Mouse (Mus musculus) neural tube, embryonic 13.5 days (tissue): ENCODE data around the gene Gm28557. TPM values are rescaled to one million over a fixed set of nuclear protein-coding genes. Genes with fewer than 3 reads are reported as not detected.
"Not testable (repeated sequence)": the region's sequence is repeated elsewhere in the genome, so short reads cannot be mapped to it uniquely, and the experiment has no call there.

Experiments used
- ATAC-seq: fragments of 200-750 bp; cut with Nextera tagmentation; 2 replicates; pipeline ENCODE4 v1.8.0; 2017; ENCODE audit warnings: low read depth, mild to moderate bottlenecking, moderate TSS enrichment, moderate library complexity
- H3K27ac ChIP-seq: fragments of 300-500 bp; sonication (generic); replicated peaks from 2 replicates; pipeline ENCODE4 v1.5.1; 2015; ENCODE audit warnings: moderate library complexity, mild to moderate bottlenecking, inconsistent platforms
- H3K27me3 ChIP-seq: fragments of 300-500 bp; sonication (generic); 2 replicates; pipeline ENCODE4 v1.6.1; 2015; ENCODE audit warnings: mild to moderate bottlenecking, inconsistent platforms
- H3K36me3 ChIP-seq: fragments of 300-500 bp; sonication (generic); 2 replicates; pipeline ENCODE4 v1.6.1; 2015; ENCODE audit warnings: mild to moderate bottlenecking, inconsistent platforms
- H3K4me1 ChIP-seq: fragments of 300-500 bp; sonication (generic); replicated peaks from 2 replicates; pipeline ENCODE4 v1.6.1; 2015; ENCODE audit warnings: inconsistent platforms
- H3K4me2 ChIP-seq: fragments of 300-500 bp; sonication (generic); 2 replicates; pipeline ENCODE4 v1.6.1; 2015; ENCODE audit warnings: inconsistent platforms, mild to moderate bottlenecking, moderate library complexity
- H3K4me3 ChIP-seq: fragments of 300-500 bp; sonication (generic); 2 replicates; pipeline ENCODE4 v1.5.1; 2015; ENCODE audit warnings: mild to moderate bottlenecking, inconsistent platforms
- H3K9ac ChIP-seq: fragments of 300-500 bp; sonication (generic); 2 replicates; pipeline ENCODE4 v1.6.1; 2015; ENCODE audit warnings: moderate library complexity, mild to moderate bottlenecking, inconsistent platforms
- H3K9me3 ChIP-seq: fragments of 300-500 bp; sonication (generic); 2 replicates; pipeline ENCODE4 v1.6.1; 2016; ENCODE audit warnings: inconsistent platforms
- WGBS: fragments of 180-500 bp; shearing (Covaris S2); methylation state at CpG from one replicate; pipeline ENCODE4 v1.1.7; 2015; 5-methylcytosine and 5-hydroxymethylcytosine counted together
- polyA plus RNA-seq: library from polyadenylated mRNA; unstranded; fragments of >200 nt; fragmentation: Nextera tagmentation; extraction: Ambion mirVana; gene quantifications from 2 replicates; pipeline ENCODE4 v1.2.1, GENCODE M21; 2015

Gene Gm28557
- polyA plus RNA-seq, result 2.1 and 2.5 TPM in 2 replicates

GRCm38 (mm10) chr13:67108194-67108820, at the start of gene Gm28557:
Gene Gm28557 (minus strand): TSS chr13:67108604.
- peak within 1 kb of the TSS; percentile 66 for H3K9ac ChIP-seq
- peak within 1 kb of the TSS; percentile 70 for H3K4me2 ChIP-seq
- no peaks in the 10 kb centered on the region for H3K9me3 ChIP-seq
- ATAC-seq, result peak; percentile 98
- under 1% methylated on average over 17 of the region's 17 CpGs for WGBS
- H3K4me3 ChIP-seq, result peak within 1 kb of the TSS; percentile 59
- H3K27ac ChIP-seq, result peak within 1 kb of the TSS; percentile 61
- H3K36me3 ChIP-seq, result no peaks in the 10 kb centered on the region
- peaks cover 10% of the 10 kb centered on the region for H3K4me1 ChIP-seq
- H3K27me3 ChIP-seq, result no peaks in the 10 kb centered on the region

- peak; percentile 98 for ATAC-seq
- Histone ChIP-seq H3K9ac (peak overlapping the region; percentile 75), H3K4me1 (peaks cover 9% of the 10 kb centered on the region), H3K36me3 (no peaks in the 10 kb centered on the region), H3K27ac (peak overlapping the region; percentile 66), H3K4me2 (peak overlapping the region; percentile 65), H3K4me3 (peak overlapping the region; percentile 59), H3K9me3 (no peaks in the 10 kb centered on the region), H3K27me3 (no peaks in the 10 kb centered on the region)
- WGBS, result 1% methylated on average over 18 of the region's 18 CpGs
Measured at GRCm38 (mm10) chr13:67128038-67128721, 19.8 kb upstream of the Gm28557 start.

GRCm38 (mm10) chr13:67127507-67127906, 19.1 kb upstream of the Gm28557 start:
- H3K27me3 ChIP-seq, H3K4me1 ChIP-seq, H3K9me3 ChIP-seq, H3K36me3 ChIP-seq, H3K27ac ChIP-seq, H3K9ac ChIP-seq: not testable (repeated sequence)
- ATAC-seq, result peak; percentile 60
- WGBS, result 79% methylated on average over 10 of the region's 10 CpGs
- Histone ChIP-seq H3K4me3 (peak overlapping the region; percentile 59), H3K4me2 (peak overlapping the region; percentile 65)

GRCm38 (mm10) chr13:67124460-67124859, 16.1 kb upstream of the Gm28557 start:
- Histone ChIP-seq H3K27ac (no peak overlapping the region), H3K4me3 (no peak overlapping the region), H3K36me3 (no peaks in the 10 kb centered on the region), H3K4me2 (no peak overlapping the region), H3K9me3 (no peaks in the 10 kb centered on the region), H3K27me3 (no peaks in the 10 kb centered on the region), H3K4me1 (peaks cover 9% of the 10 kb centered on the region), H3K9ac (no peak overlapping the region)
- ATAC-seq, result no peak
- whole genome bisulfite sequencing, result 77% methylated on average over 1 of the region's 1 CpGs

- H3K9me3 ChIP-seq, H3K27me3 ChIP-seq, ATAC-seq, H3K4me2 ChIP-seq, H3K4me1 ChIP-seq, H3K27ac ChIP-seq, H3K9ac ChIP-seq, H3K36me3 ChIP-seq, H3K4me3 ChIP-seq: not testable (repeated sequence)
Measured at GRCm38 (mm10) chr13:67121360-67121759, 13.0 kb upstream of the Gm28557 start, which contains the start of gene Zfp759. Gene Zfp759 (plus strand): TSS chr13:67121660.

GRCm38 (mm10) chr13:67116163-67116562, 7.8 kb upstream of the Gm28557 start, which contains the start of gene Rslcan18:
Gene Rslcan18 (minus strand): TSS chr13:67116263.
- not testable (repeated sequence) for H3K9ac ChIP-seq, H3K36me3 ChIP-seq, H3K27ac ChIP-seq, H3K4me2 ChIP-seq, ATAC-seq, H3K9me3 ChIP-seq, H3K4me3 ChIP-seq, H3K4me1 ChIP-seq, H3K27me3 ChIP-seq
- 91% methylated on average over 8 of the region's 8 CpGs for WGBS

GRCm38 (mm10) chr13:67113287-67113686, 4.9 kb upstream of the Gm28557 start:
- Histone ChIP-seq H3K36me3 (no peaks in the 10 kb centered on the region), H3K4me2 (no peak overlapping the region), H3K4me3 (no peak overlapping the region), H3K4me1 (no peaks in the 10 kb centered on the region), H3K9ac (no peak overlapping the region), H3K27ac (no peak overlapping the region), H3K9me3 (no peaks in the 10 kb centered on the region), H3K27me3 (no peaks in the 10 kb centered on the region)
- ATAC-seq, result no peak
- WGBS, result 90% methylated on average over 2 of the region's 2 CpGs

GRCm38 (mm10) chr13:67112096-67112495, 3.7 kb upstream of the Gm28557 start:
- Histone ChIP-seq H3K27me3 (no peaks in the 10 kb centered on the region), H3K4me3 (no peak overlapping the region), H3K4me2 (no peak overlapping the region), H3K4me1 (peaks cover 10% of the 10 kb centered on the region), H3K36me3 (no peaks in the 10 kb centered on the region), H3K9me3 (no peaks in the 10 kb centered on the region), H3K27ac (no peak overlapping the region), H3K9ac (no peak overlapping the region)
- ATAC-seq, result no peak
- WGBS, result 84% methylated on average over 12 of the region's 12 CpGs

- Histone ChIP-seq H3K4me3 (peak overlapping the region; percentile 59), H3K4me2 (peak overlapping the region; percentile 70), H3K9ac (peak overlapping the region; percentile 27; the same call in 1 of the 2 replicates), H3K27ac (0 out of 2 replicates have a peak overlapping the region, but pooled peaks have one; percentile 2), H3K9me3 (no peaks in the 10 kb centered on the region), H3K36me3 (no peaks in the 10 kb centered on the region), H3K27me3 (no peaks in the 10 kb centered on the region), H3K4me1 (peaks cover 10% of the 10 kb centered on the region)
- peak; percentile 57 for ATAC-seq
- 5% methylated on average over 9 of the region's 9 CpGs for WGBS
Measured at GRCm38 (mm10) chr13:67108821-67109206, 410 bp upstream of the Gm28557 start.

GRCm38 (mm10) chr13:67107681-67108080, 723 bp downstream of the Gm28557 start:
- no peaks in the 10 kb centered on the region for H3K27me3 ChIP-seq
- no peaks in the 10 kb centered on the region for H3K36me3 ChIP-seq
- H3K4me2 ChIP-seq, result peak overlapping the region; percentile 70
- peak overlapping the region; percentile 61; the same call in 1 of the 2 replicates for H3K27ac ChIP-seq
- no peaks in the 10 kb centered on the region for H3K9me3 ChIP-seq
- H3K9ac ChIP-seq, result peak overlapping the region; percentile 66
- 0 out of 2 replicates have a peak, but pooled peaks have one; percentile 2 for ATAC-seq
- 69% methylated on average over 9 of the region's 9 CpGs for WGBS
- peaks cover 10% of the 10 kb centered on the region for H3K4me1 ChIP-seq
- peak overlapping the region; percentile 59 for H3K4me3 ChIP-seq

- 92% methylated on average over 10 of the region's 10 CpGs for WGBS
- Histone ChIP-seq H3K4me1 (no peaks in the 10 kb centered on the region), H3K27ac (no peak within 1 kb of the TSS)
Measured at GRCm38 (mm10) chr13:67097876-67098275, 10.5 kb downstream of the Gm28557 start, which contains the start of gene Zfp708. Gene Zfp708 (minus strand): TSS chr13:67097976.

GRCm38 (mm10) chr13:67090154-67090553, 18.2 kb downstream of the Gm28557 start:
- 85% methylated on average over 1 of the region's 1 CpGs for WGBS
- H3K9me3 ChIP-seq, result no peaks in the 10 kb centered on the region
- no peak overlapping the region for H3K4me3 ChIP-seq
- no peaks in the 10 kb centered on the region for H3K36me3 ChIP-seq
- no peak for ATAC-seq
- no peak overlapping the region for H3K27ac ChIP-seq
- no peaks in the 10 kb centered on the region for H3K4me1 ChIP-seq
- H3K4me2 ChIP-seq, result no peak overlapping the region
- H3K9ac ChIP-seq, result no peak overlapping the region
- H3K27me3 ChIP-seq, result no peaks in the 10 kb centered on the region

More at GRCm38 (mm10) chr13:67097876-67098275, 10.5 kb downstream of the Gm28557 start, which contains the start of gene Zfp708:
- Histone ChIP-seq H3K4me3 (no peak within 1 kb of the TSS), H3K27me3 (no peaks in the 10 kb centered on the region), H3K4me2 (no peak within 1 kb of the TSS), H3K36me3 (no peaks in the 10 kb centered on the region), H3K9me3 (no peaks in the 10 kb centered on the region), H3K9ac (no peak within 1 kb of the TSS)
- ATAC-seq, result no peak
